Mouse (Mus musculus) limb, embryonic 10.5 days (tissue): ENCODE measurements around the gene Clmn. TPM values are rescaled to one million over a fixed set of nuclear protein-coding genes. Genes with fewer than 3 reads are reported as not detected.

Experiments used
- DNase-seq: peaks from one replicate; pipeline ENCODE4 v3.0.0-alpha.2; 2017; ENCODE audit warnings: low spot score
- H3K27ac ChIP-seq: fragments of 300-500 bp; sonication (generic); 2 replicates; pipeline ENCODE4 v1.5.1; 2016; ENCODE audit warnings: mild to moderate bottlenecking
- H3K27me3 ChIP-seq: fragments of 300-500 bp; sonication (generic); 2 replicates; pipeline ENCODE4 v1.6.1; 2016; ENCODE audit warnings: low read depth, mild to moderate bottlenecking; ENCODE audit not compliant: poor library complexity, severe bottlenecking
- H3K36me3 ChIP-seq: fragments of 300-500 bp; sonication (generic); 2 replicates; pipeline ENCODE4 v1.6.1; 2016; ENCODE audit warnings: mild to moderate bottlenecking, moderate library complexity
- H3K4me1 ChIP-seq: fragments of 300-500 bp; sonication (generic); 2 replicates; pipeline ENCODE4 v1.6.1; 2016
- H3K4me3 ChIP-seq: fragments of 300-500 bp; sonication (generic); 2 replicates; pipeline ENCODE4 v1.5.1; 2016; ENCODE audit warnings: mild to moderate bottlenecking, moderate library complexity
- H3K9me3 ChIP-seq: fragments of 300-500 bp; sonication (generic); replicated peaks from 2 replicates; pipeline ENCODE4 v1.6.1; 2016; ENCODE audit warnings: mild to moderate bottlenecking
- WGBS: fragments of 180-500 bp; shearing (Covaris S2); methylation state at CpG from one replicate; pipeline ENCODE4 v1.1.7; 2016; 5-methylcytosine and 5-hydroxymethylcytosine counted together
- polyA plus RNA-seq: library from polyadenylated mRNA; unstranded; fragments of >200 nt; fragmentation: Nextera tagmentation; extraction: Ambion mirVana; gene quantifications from 2 replicates; pipeline ENCODE4 v1.2.1, GENCODE M21; 2016

The Clmn gene
- polyA plus RNA-seq, 1 experiment from 2014 or later: 3.0 TPM

- H3K4me3 ChIP-seq: no peak overlapping the region
- no peaks in the 10 kb centered on the region for H3K9me3 ChIP-seq
- H3K4me1 ChIP-seq: peaks cover 67% of the 10 kb centered on the region
- no peaks in the 10 kb centered on the region for H3K27me3 ChIP-seq
- DNase-seq: no peak
- peak overlapping the region; percentile 82; the same call in 1 of the 2 replicates for H3K27ac ChIP-seq
- H3K36me3 ChIP-seq: no peaks in the 10 kb centered on the region
- WGBS: 70% methylated on average over 9 of the region's 9 CpGs
Observed at GRCm38 (mm10) chr12:104898718-104899117, 33.8 kb upstream of the Clmn start.

- no peak for DNase-seq
- H3K4me3 ChIP-seq: no peak overlapping the region
- no peaks in the 10 kb centered on the region for H3K27me3 ChIP-seq
- 66% methylated on average over 8 of the region's 8 CpGs for WGBS
- no peaks in the 10 kb centered on the region for H3K9me3 ChIP-seq
- H3K4me1 ChIP-seq: peaks cover 55% of the 10 kb centered on the region
- H3K27ac ChIP-seq: peak overlapping the region; percentile 82
- H3K36me3 ChIP-seq: no peaks in the 10 kb centered on the region
Observed at GRCm38 (mm10) chr12:104897051-104897618, 32.3 kb upstream of the Clmn start.

GRCm38 (mm10) chr12:104896640-104897039 lies 31.8 kb upstream of the Clmn start:
- Histone ChIP-seq H3K9me3 (no peaks in the 10 kb centered on the region), H3K27ac (peak overlapping the region; percentile 82), H3K4me1 (peaks cover 54% of the 10 kb centered on the region), H3K27me3 (no peaks in the 10 kb centered on the region), H3K36me3 (no peaks in the 10 kb centered on the region), H3K4me3 (no peak overlapping the region)
- DNase-seq: no peak
- 88% methylated on average over 16 of the region's 16 CpGs for WGBS

GRCm38 (mm10) chr12:104892245-104892644 lies 27.4 kb upstream of the Clmn start:
- H3K4me3 ChIP-seq: no peak overlapping the region
- DNase-seq: no peak
- H3K27ac ChIP-seq: no peak overlapping the region
- 98% methylated on average over 3 of the region's 3 CpGs for WGBS
- H3K27me3 ChIP-seq: no peaks in the 10 kb centered on the region
- no peaks in the 10 kb centered on the region for H3K9me3 ChIP-seq
- peaks cover 38% of the 10 kb centered on the region for H3K4me1 ChIP-seq
- no peaks in the 10 kb centered on the region for H3K36me3 ChIP-seq

- peaks cover 24% of the 10 kb centered on the region for H3K4me1 ChIP-seq
- no peaks in the 10 kb centered on the region for H3K27me3 ChIP-seq
- H3K36me3 ChIP-seq: no peaks in the 10 kb centered on the region
- no peak for DNase-seq
- no peaks in the 10 kb centered on the region for H3K9me3 ChIP-seq
- no peak overlapping the region for H3K4me3 ChIP-seq
- H3K27ac ChIP-seq: peak overlapping the region; percentile 65
- WGBS: 77% methylated on average over 8 of the region's 8 CpGs
Observed at GRCm38 (mm10) chr12:104890066-104890465, 25.2 kb upstream of the Clmn start.

- DNase-seq: no peak
- Histone ChIP-seq H3K4me3 (no peak overlapping the region), H3K27me3 (no peaks in the 10 kb centered on the region), H3K27ac (no peak overlapping the region), H3K9me3 (no peaks in the 10 kb centered on the region), H3K4me1 (peaks cover 22% of the 10 kb centered on the region), H3K36me3 (no peaks in the 10 kb centered on the region)
- whole genome bisulfite sequencing: 96% methylated on average over 7 of the region's 7 CpGs
Observed at GRCm38 (mm10) chr12:104886104-104886503, 21.2 kb upstream of the Clmn start.

GRCm38 (mm10) chr12:104882533-104882932 lies 17.7 kb upstream of the Clmn start:
- H3K27ac ChIP-seq: no peak overlapping the region
- H3K4me1 ChIP-seq: peaks cover 26% of the 10 kb centered on the region
- no peak for DNase-seq
- H3K9me3 ChIP-seq: no peaks in the 10 kb centered on the region
- 72% methylated on average over 5 of the region's 5 CpGs for WGBS
- H3K36me3 ChIP-seq: no peaks in the 10 kb centered on the region
- no peak overlapping the region for H3K4me3 ChIP-seq
- H3K27me3 ChIP-seq: no peaks in the 10 kb centered on the region

GRCm38 (mm10) chr12:104882061-104882460 lies 17.2 kb upstream of the Clmn start:
- peaks cover 26% of the 10 kb centered on the region for H3K4me1 ChIP-seq
- no peaks in the 10 kb centered on the region for H3K27me3 ChIP-seq
- no peaks in the 10 kb centered on the region for H3K36me3 ChIP-seq
- H3K9me3 ChIP-seq: no peaks in the 10 kb centered on the region
- H3K4me3 ChIP-seq: no peak overlapping the region
- WGBS: 63% methylated on average over 2 of the region's 2 CpGs
- H3K27ac ChIP-seq: no peak overlapping the region
- DNase-seq: no peak

- 82% methylated on average over 4 of the region's 4 CpGs for WGBS
- Histone ChIP-seq H3K36me3 (no peaks in the 10 kb centered on the region), H3K27me3 (0 out of 2 replicates have a peak, but pooled peaks cover under 1% of the 10 kb centered on the region), H3K9me3 (no peaks in the 10 kb centered on the region), H3K27ac (no peak overlapping the region), H3K4me3 (no peak overlapping the region), H3K4me1 (peaks cover 26% of the 10 kb centered on the region)
- no peak for DNase-seq
Observed at GRCm38 (mm10) chr12:104881518-104882060, 16.7 kb upstream of the Clmn start.

GRCm38 (mm10) chr12:104880367-104880766 lies 15.5 kb upstream of the Clmn start:
- H3K4me1 ChIP-seq: peaks cover 32% of the 10 kb centered on the region
- H3K27ac ChIP-seq: no peak overlapping the region
- H3K4me3 ChIP-seq: no peak overlapping the region
- WGBS: 54% methylated on average over 12 of the region's 12 CpGs
- 0 out of 2 replicates have a peak, but pooled peaks cover 2% of the 10 kb centered on the region for H3K27me3 ChIP-seq
- H3K9me3 ChIP-seq: no peaks in the 10 kb centered on the region
- DNase-seq: no peak
- no peaks in the 10 kb centered on the region for H3K36me3 ChIP-seq

GRCm38 (mm10) chr12:104879577-104879989 lies 14.7 kb upstream of the Clmn start:
- WGBS: 52% methylated on average over 10 of the region's 10 CpGs
- Histone ChIP-seq H3K9me3 (no peaks in the 10 kb centered on the region), H3K4me3 (no peak overlapping the region), H3K36me3 (no peaks in the 10 kb centered on the region), H3K27me3 (0 out of 2 replicates have a peak, but pooled peaks cover 2% of the 10 kb centered on the region), H3K27ac (no peak overlapping the region), H3K4me1 (peaks cover 32% of the 10 kb centered on the region)
- no peak for DNase-seq

- WGBS: 58% methylated on average over 3 of the region's 3 CpGs
- no peaks in the 10 kb centered on the region for H3K9me3 ChIP-seq
- H3K36me3 ChIP-seq: no peaks in the 10 kb centered on the region
- DNase-seq: no peak
- peaks cover 24% of the 10 kb centered on the region for H3K4me1 ChIP-seq
- no peak overlapping the region; the same call in 1 of the 2 replicates for H3K27ac ChIP-seq
- no peak overlapping the region for H3K4me3 ChIP-seq
- 0 out of 2 replicates have a peak, but pooled peaks cover 2% of the 10 kb centered on the region for H3K27me3 ChIP-seq
Observed at GRCm38 (mm10) chr12:104876053-104876452, 11.2 kb upstream of the Clmn start.

GRCm38 (mm10) chr12:104871987-104872386 lies 7.1 kb upstream of the Clmn start:
- Histone ChIP-seq H3K27me3 (0 out of 2 replicates have a peak, but pooled peaks cover 2% of the 10 kb centered on the region), H3K27ac (no peak overlapping the region), H3K36me3 (no peaks in the 10 kb centered on the region), H3K4me3 (no peak overlapping the region), H3K4me1 (peaks cover 6% of the 10 kb centered on the region; the same call in 1 of the 2 replicates), H3K9me3 (no peaks in the 10 kb centered on the region)
- DNase-seq: no peak
- 93% methylated on average over 6 of the region's 6 CpGs for WGBS
